Mouse (Mus musculus): ENCODE results near the gene Vwa5b2. TPM values are rescaled to one million over a fixed set of nuclear protein-coding genes. Genes with fewer than 3 reads are reported as not detected.
A peak's percentile ranks its signal among the peaks of the same experiment; 100 is the strongest.

Gene Vwa5b2
- polyA plus RNA-seq (2012; fragmentation: generic; extraction: Trizol) = 0.04 TPM

DNA sequence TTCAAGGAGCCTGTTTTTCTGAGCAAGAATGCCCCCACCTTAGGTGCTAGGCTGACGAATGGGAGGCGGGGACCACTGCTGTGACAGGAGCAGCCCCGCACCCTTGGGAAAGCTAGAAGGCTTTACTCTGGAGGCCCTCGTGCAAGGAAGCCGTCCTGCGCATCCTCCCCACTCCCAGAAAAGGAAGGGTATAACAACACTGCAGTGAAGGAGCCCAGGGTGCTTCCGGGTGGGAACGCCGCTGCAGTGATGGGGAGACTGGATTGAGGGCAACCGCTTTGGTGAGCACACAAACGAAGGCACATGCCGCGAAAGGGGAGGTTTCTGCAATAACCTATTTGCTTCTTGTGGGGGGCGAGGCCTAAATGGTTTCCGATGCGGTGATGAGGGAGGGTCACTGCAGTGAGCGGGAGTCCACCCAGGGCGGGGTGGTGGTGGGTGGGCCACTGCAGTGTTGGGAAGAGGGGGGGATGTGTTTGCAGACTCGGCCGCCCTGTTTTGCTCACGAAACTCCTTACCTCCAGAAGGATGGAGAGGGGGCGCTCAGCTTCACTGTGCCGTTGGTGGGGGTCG is at the start of gene Vwa5b2:
TSS of gene Vwa5b2 (plus strand) at position 106 of the 573 bp plus-strand sequence.
- Histone ChIP-seq H3K4me3 (no peak within 1 kb of the TSS), H3K36me3 (ENCODE audit: control insufficient read depth, insufficient read depth) (no peaks in the 10 kb centered on the region), H3K27me3 (ENCODE audit: control insufficient read depth, insufficient read depth, insufficient read length) (peaks cover 40% of the 10 kb centered on the region), H3K4me2 (ENCODE audit: low read depth) (peak within 1 kb of the TSS; percentile 56), H3K79me2 (ENCODE audit: control insufficient read depth, insufficient read depth) (no peaks in the 10 kb centered on the region), H3ac (ENCODE audit: control insufficient read depth, insufficient read length) (no peak within 1 kb of the TSS)
- TF ChIP-seq E2F4 (IDR thresholded peaks at IDR 0.05; ENCODE audit: insufficient read depth) = no peak
- TF ChIP-seq USF1 (IDR thresholded peaks at IDR 0.05; ENCODE audit: low read depth) = no peak
- no peak for TF ChIP-seq SRF (IDR thresholded peaks at IDR 0.05; ENCODE audit: control insufficient read depth, insufficient read length, low read depth)
- no peak for TF ChIP-seq CEBPB (IDR thresholded peaks at IDR 0.05; ENCODE audit: insufficient read depth, poor library complexity, severe bottlenecking)

DNA sequence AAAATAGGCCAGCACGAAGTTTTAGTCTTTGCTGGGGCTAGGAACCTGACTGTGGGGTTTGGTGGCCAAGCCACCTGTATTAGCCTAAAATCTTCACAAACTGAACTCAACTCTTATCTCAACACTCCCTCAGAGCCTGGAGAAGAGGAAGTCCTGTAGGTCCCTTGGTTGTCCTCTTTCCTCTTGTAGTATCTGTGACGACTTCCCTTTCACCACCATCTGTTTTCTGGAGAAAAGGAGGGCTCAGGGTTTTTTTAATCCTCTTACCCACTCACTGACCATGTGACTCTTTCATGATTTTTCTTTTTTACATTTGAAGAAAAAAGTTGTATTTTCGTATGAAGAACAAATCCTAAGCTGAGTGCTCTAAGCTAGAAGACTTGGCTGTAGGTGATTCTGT is 49.6 kb upstream of the Vwa5b2 start:
- H3K27me3 ChIP-seq (ENCODE audit: control insufficient read depth, insufficient read depth, insufficient read length) = no peaks in the 10 kb centered on the region
- H3K4me2 ChIP-seq (ENCODE audit: low read depth) = no peak overlapping the region
- peaks cover 40% of the 10 kb centered on the region for H3K36me3 ChIP-seq (ENCODE audit: control insufficient read depth, insufficient read depth)
- TF ChIP-seq MAX (IDR thresholded peaks at IDR 0.05; ENCODE audit: low read depth) = no peak
- TF ChIP-seq CEBPB (IDR thresholded peaks at IDR 0.05; ENCODE audit: insufficient read depth, poor library complexity, severe bottlenecking) = no peak
- TF ChIP-seq TCF3 (IDR thresholded peaks at IDR 0.05; ENCODE audit: insufficient read length, low read depth) = no peak
- no peak for TF ChIP-seq MYOG (IDR thresholded peaks at IDR 0.05; ENCODE audit: control insufficient read depth in 1 of 3, insufficient read depth in 1 of 3, insufficient read length in 2 of 3, low read depth in 2 of 3)
- TF ChIP-seq POLR2AphosphoS2 (IDR thresholded peaks at IDR 0.05; ENCODE audit: insufficient read length, low read depth) = no peak
- TF ChIP-seq SRF (IDR thresholded peaks at IDR 0.05; ENCODE audit: control insufficient read depth, insufficient read length, low read depth) = no peak
- TF ChIP-seq REST (IDR thresholded peaks at IDR 0.05; ENCODE audit: insufficient read depth, insufficient read length) = no peak
- no peak for TF ChIP-seq POLR2A (IDR thresholded peaks at IDR 0.05; ENCODE audit: insufficient read length, low read depth)
- no peak overlapping the region for H3K4me3 ChIP-seq
- peaks cover 35% of the 10 kb centered on the region for H3K79me2 ChIP-seq (ENCODE audit: control insufficient read depth, insufficient read depth)
- H3ac ChIP-seq (ENCODE audit: control insufficient read depth, insufficient read length) = no peak overlapping the region

- Histone ChIP-seq H3ac (ENCODE audit: control insufficient read depth, insufficient read length) (no peak overlapping the region), H3K27me3 (ENCODE audit: control insufficient read depth, insufficient read depth, insufficient read length) (no peaks in the 10 kb centered on the region), H3K36me3 (ENCODE audit: control insufficient read depth, insufficient read depth) (peaks cover 44% of the 10 kb centered on the region), H3K4me2 (ENCODE audit: low read depth) (no peak overlapping the region), H3K79me2 (ENCODE audit: control insufficient read depth, insufficient read depth) (peaks cover 35% of the 10 kb centered on the region), H3K4me3 (no peak overlapping the region)
- TF ChIP-seq SRF (IDR thresholded peaks at IDR 0.05; ENCODE audit: control insufficient read depth, insufficient read length, low read depth) (no peak), REST (IDR thresholded peaks at IDR 0.05; ENCODE audit: insufficient read depth, insufficient read length) (no peak), E2F4 (IDR thresholded peaks at IDR 0.05; ENCODE audit: insufficient read depth) (no peak), POLR2A (IDR thresholded peaks at IDR 0.05; ENCODE audit: insufficient read length, low read depth) (no peak), TCF3 (IDR thresholded peaks at IDR 0.05; ENCODE audit: insufficient read length, low read depth) (no peak), POLR2AphosphoS2 (IDR thresholded peaks at IDR 0.05; ENCODE audit: insufficient read length, low read depth) (no peak), MYOG (IDR thresholded peaks at IDR 0.05; ENCODE audit: control insufficient read depth in 1 of 3, insufficient read depth in 1 of 3, insufficient read length in 2 of 3, low read depth in 2 of 3) (no peak)
Measured at GRCm38 (mm10) chr16:20540438-20540837, 48.8 kb upstream of the Vwa5b2 start.

- H3K79me2 ChIP-seq (ENCODE audit: control insufficient read depth, insufficient read depth) = peaks cover 13% of the 10 kb centered on the region
- H3K4me3 ChIP-seq = no peak overlapping the region
- no peak overlapping the region for H3ac ChIP-seq (ENCODE audit: control insufficient read depth, insufficient read length)
- peaks cover 25% of the 10 kb centered on the region for H3K36me3 ChIP-seq (ENCODE audit: control insufficient read depth, insufficient read depth)
- TF ChIP-seq MYOD1 (IDR thresholded peaks at IDR 0.05; ENCODE audit: control insufficient read depth in 1 of 3, insufficient read length in 2 of 3, low read depth in 2 of 3) (no peak), MAX (IDR thresholded peaks at IDR 0.05; ENCODE audit: low read depth) (no peak), TCF3 (IDR thresholded peaks at IDR 0.05; ENCODE audit: insufficient read length, low read depth) (no peak), POLR2AphosphoS2 (IDR thresholded peaks at IDR 0.05; ENCODE audit: insufficient read length, low read depth) (peak; percentile 39), TCF12 (IDR thresholded peaks at IDR 0.05; ENCODE audit: insufficient read depth, poor library complexity, severe bottlenecking) (no peak), REST (IDR thresholded peaks at IDR 0.05; ENCODE audit: insufficient read depth, insufficient read length) (no peak)
- no peak overlapping the region for H3K4me2 ChIP-seq (ENCODE audit: low read depth)
- no peaks in the 10 kb centered on the region for H3K27me3 ChIP-seq (ENCODE audit: control insufficient read depth, insufficient read depth, insufficient read length)
Measured at GRCm38 (mm10) chr16:20545696-20546095, 43.6 kb upstream of the Vwa5b2 start.

DNA sequence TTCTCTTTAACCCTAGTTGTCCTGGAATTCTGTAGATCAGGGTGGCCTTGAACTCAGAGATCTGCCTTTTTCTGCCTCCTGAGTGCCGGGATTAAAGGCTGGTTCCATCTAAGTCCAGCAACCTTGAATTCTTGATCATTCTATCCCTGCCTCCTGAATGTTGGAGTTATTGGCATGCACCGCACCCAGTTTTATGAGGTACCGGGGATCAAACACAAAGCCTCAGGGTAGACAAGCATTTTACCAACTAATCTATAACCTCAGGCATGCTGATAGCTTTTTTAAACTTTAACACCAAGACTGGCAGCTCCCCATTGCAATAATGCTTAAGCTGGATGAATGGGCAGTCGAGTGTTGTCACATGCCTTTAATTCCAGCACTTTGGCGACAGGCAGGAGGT is 41.8 kb upstream of the Vwa5b2 start:
- Histone ChIP-seq H3K79me2 (ENCODE audit: control insufficient read depth, insufficient read depth) (peaks cover 13% of the 10 kb centered on the region), H3ac (ENCODE audit: control insufficient read depth, insufficient read length) (peak overlapping the region; percentile 63), H3K4me3 (peak overlapping the region; percentile 99), H3K27me3 (ENCODE audit: control insufficient read depth, insufficient read depth, insufficient read length) (no peaks in the 10 kb centered on the region), H3K4me2 (ENCODE audit: low read depth) (peak overlapping the region; percentile 96), H3K36me3 (ENCODE audit: control insufficient read depth, insufficient read depth) (peaks cover 27% of the 10 kb centered on the region)
- TF ChIP-seq CEBPB (IDR thresholded peaks at IDR 0.05; ENCODE audit: insufficient read depth, poor library complexity, severe bottlenecking) = no peak
- no peak for TF ChIP-seq SRF (IDR thresholded peaks at IDR 0.05; ENCODE audit: control insufficient read depth, insufficient read length, low read depth)
- TF ChIP-seq POLR2A (IDR thresholded peaks at IDR 0.05; ENCODE audit: insufficient read length, low read depth) = no peak
- no peak for TF ChIP-seq TCF12 (IDR thresholded peaks at IDR 0.05; ENCODE audit: insufficient read depth, poor library complexity, severe bottlenecking)
- TF ChIP-seq MYOD1 (IDR thresholded peaks at IDR 0.05; ENCODE audit: control insufficient read depth in 1 of 3, insufficient read length in 2 of 3, low read depth in 2 of 3) = no peak
- no peak for TF ChIP-seq E2F4 (IDR thresholded peaks at IDR 0.05; ENCODE audit: insufficient read depth)
- no peak for TF ChIP-seq MAX (IDR thresholded peaks at IDR 0.05; ENCODE audit: low read depth)
- no peak for TF ChIP-seq TCF3 (IDR thresholded peaks at IDR 0.05; ENCODE audit: insufficient read length, low read depth)
- TF ChIP-seq MYOG (IDR thresholded peaks at IDR 0.05; ENCODE audit: control insufficient read depth in 1 of 3, insufficient read depth in 1 of 3, insufficient read length in 2 of 3, low read depth in 2 of 3) = no peak
- no peak for TF ChIP-seq USF1 (IDR thresholded peaks at IDR 0.05; ENCODE audit: low read depth)
- TF ChIP-seq REST (IDR thresholded peaks at IDR 0.05; ENCODE audit: insufficient read depth, insufficient read length) = no peak
- TF ChIP-seq POLR2AphosphoS2 (IDR thresholded peaks at IDR 0.05; ENCODE audit: insufficient read length, low read depth) = no peak
